Mouse (Mus musculus) frontal cortex, adult 2 months (tissue): ENCODE measurements at regions not wholly inside any gene's neighbourhood (a gene's known extent, or its start where the extent isn't known, plus 50 kb on each side); places are given as distances from the start of the nearest gene placed in this dataset.
A peak's percentile ranks its signal among the peaks of the same experiment; 100 is the strongest.

ENCODE experiments used
- DNase-seq, 2 experiments: peaks; one replicate each; pipeline ENCODE4 v3.0.0; 2022; ENCODE audit warnings: low spot score in 1 of 2; ENCODE audit errors: extremely low spot score in 1 of 2

GRCm38 (mm10) chr13:112116101-112116726, 172.0 kb upstream of the Ankrd55 start:
- no peak for DNase-seq

DNA sequence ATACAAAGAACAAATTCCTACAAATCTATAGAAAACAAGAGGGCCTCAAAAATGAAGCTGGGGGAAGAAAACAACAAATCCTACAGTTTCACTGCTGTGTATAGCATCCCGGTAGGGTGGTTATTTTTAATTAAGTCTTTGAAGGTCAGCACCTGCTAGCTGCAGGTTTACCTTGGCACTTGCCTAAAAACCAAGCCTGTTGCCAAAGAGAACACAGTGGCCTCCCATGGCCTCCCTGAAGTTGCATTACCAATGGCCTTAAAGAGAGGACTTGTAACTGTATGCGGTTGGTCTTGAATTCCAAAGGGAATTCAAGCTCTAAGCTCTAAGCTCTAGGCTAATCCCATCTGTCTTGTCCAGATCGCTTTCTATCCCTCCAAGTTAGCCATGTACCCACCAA, 169.7 kb upstream of the Ankrd55 start:
- no peak for DNase-seq

GRCm38 (mm10) chr13:112119611-112120041, 168.6 kb upstream of the Ankrd55 start:
- peak in 1 of 2 experiments; percentile 23 for DNase-seq

DNA sequence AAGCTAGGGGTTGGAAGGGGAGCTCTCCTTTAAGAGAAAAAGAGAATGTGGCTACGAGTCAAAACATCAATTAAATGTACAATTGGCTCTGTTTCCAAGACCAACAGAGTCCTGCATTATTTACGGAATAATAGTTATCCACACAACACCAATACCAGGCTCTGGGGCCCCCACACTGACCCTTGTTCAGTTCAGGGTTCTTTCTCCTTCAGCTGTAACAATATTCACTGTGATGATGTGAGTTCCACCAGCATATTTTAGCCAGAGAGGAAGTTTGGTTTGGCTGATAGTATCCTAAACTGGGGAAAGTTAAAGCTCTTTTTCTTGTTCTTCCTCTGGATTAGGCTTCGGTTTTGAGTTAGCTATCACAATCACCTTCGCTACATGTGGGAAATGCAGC, 167.9 kb upstream of the Ankrd55 start:
- no peak for DNase-seq

GRCm38 (mm10) chr13:112121110-112121509, 167.1 kb upstream of the Ankrd55 start:
- DNase-seq, result no peak

GRCm38 (mm10) chr13:112122842-112123373, 165.3 kb upstream of the Ankrd55 start:
- no peak for DNase-seq

DNA sequence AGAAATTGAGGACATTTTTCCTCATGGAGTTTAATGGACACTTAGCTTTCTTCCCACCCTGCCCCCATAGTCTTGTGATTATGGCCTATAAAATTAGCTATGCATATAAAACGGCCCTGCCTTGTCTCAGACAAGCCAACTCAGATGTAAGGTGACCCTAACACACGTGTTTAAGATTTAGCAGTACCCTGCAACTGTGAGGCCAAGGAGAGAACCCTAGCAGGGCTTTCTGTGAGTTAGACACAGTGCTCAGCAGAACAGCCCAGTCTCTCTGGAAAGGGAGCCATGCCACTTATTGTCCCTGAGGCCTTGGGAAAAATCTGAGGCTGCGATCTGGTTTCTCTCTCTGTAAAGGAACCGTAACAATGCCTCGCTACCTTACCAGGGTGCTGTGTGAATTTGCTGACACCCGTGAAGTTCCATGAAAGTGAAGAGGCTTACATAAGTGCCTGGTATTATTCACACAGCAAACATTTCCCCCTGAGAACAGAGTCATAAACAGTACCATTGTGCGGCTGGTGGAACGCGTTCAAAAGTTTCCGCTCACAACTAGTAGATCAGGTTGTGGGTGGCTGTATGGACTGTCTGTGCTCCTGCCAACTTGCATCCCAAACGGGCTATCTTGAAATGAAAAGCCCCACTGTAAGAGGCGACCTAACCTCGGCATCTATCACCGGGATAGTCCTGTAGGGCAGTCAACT, 162.3 kb upstream of the Ankrd55 start:
- no peak for DNase-seq

DNA sequence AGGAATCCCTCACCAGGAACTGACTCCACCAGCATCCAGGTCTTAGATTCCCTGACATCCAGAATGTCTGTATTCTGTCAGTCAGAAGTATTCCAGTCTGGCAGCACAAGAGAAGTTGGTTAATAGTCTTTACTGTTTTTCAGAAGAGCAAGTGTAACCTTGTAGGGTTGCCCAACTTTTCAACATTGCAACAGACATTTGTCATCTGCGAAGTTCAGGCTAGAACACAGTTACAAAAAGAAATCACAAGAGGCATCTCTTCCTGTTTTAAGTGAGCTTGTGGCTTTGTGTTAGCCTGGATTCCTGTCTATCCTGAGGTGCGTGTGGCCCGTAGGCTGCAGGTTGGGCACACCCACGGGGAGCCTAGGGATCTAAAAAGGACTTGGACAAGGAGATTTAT, 158.0 kb upstream of the Ankrd55 start:
- no peak for DNase-seq

- DNase-seq, result no peak
Observed at GRCm38 (mm10) chr13:112130774-112131173, 157.5 kb upstream of the Ankrd55 start.

DNA sequence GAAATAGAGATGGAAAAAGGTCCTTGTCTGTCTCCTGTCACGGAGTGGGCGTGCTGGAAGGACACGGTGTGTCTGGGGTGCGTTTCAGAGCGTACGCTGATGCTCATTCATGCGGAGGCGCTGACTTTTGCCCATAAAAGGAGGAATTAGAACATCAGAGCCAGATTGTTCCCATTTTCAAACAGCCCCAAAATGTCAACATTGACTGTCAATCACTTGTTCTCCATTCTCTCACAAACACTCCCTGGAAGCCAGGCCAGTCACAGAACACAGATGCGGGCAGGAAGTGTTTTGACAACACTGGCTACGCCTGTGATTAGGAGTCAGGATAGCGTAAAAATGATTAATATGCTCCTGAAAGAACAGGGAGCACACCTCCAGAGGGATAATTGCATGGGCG, 157.1 kb upstream of the Ankrd55 start:
- no peak for DNase-seq

- no peak for DNase-seq
Observed at GRCm38 (mm10) chr13:112133736-112134135, 154.5 kb upstream of the Ankrd55 start.

DNA sequence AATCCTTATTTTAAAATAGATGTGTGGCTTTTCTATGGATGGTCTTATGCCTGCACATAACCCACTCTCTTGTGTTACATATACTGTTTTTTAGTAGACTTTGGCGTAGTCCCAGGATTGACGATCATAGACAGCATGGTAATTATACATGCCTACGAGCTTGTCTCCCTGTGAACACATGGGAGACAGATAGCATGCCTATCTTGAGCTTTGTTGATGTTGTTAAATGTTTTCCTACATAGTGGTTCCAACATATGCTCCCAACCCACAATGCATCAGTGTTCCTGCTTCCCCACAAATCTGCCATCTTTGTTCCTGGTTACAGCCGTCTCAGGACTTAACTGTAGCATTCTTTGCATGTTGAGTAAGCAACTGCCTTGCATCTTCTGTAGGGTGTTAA, 153.6 kb upstream of the Ankrd55 start:
- no peak for DNase-seq

DNA sequence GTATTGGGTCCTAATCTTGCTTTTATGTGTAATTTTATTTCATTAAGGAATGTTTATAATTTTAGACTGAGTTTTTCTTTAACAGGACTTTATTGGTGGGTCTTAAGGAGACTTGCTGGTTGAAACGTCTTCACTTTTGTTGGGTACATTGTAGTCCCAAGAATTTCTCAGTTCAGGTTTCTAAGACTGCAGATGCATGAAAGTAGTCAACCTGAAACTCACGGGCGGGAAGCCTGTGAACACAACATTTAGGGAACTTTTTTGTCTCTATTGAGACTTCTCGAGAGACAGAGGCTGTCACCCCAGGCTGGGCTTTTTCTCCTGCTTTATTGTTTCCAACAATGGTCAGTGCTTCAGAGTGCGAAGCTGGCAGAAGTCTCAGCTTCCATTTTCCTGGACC, 152.5 kb upstream of the Ankrd55 start:
- DNase-seq, result no peak

- no peak for DNase-seq
Observed at GRCm38 (mm10) chr13:112136850-112137249, 151.4 kb upstream of the Ankrd55 start.

DNA sequence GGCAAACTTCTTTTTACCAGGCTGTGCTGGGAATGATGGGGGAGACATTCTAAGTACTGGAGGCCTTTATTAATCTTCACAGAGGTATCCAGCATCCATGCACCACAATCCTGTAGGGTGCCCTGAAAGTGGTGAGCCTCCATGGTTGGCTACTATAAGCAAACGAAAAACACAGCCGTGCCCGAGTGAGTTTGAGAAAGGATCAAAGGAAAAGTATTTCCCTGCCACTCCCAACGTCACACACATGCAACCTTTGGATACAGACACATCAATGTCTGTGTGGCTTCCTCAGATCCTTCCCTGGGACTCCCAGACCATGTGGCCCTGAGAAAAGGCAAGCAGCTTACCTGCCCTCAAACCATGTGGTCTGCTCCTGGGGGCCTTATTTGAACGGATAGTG, 147.4 kb upstream of the Ankrd55 start:
- DNase-seq, result no peak

GRCm38 (mm10) chr13:112144393-112145348, 143.6 kb upstream of the Ankrd55 start:
- DNase-seq, result no peak

- DNase-seq, result no peak
Observed at GRCm38 (mm10) chr13:112152614-112153550, 135.4 kb upstream of the Ankrd55 start.

- DNase-seq, result no peak
Observed at GRCm38 (mm10) chr13:112153681-112154127, 134.5 kb upstream of the Ankrd55 start.

GRCm38 (mm10) chr13:112159430-112160172, 128.7 kb upstream of the Ankrd55 start:
- no peak for DNase-seq
